Mouse (Mus musculus) G1E-ER4 (cell line): ENCODE results near the gene Glipr1. TPM values are rescaled to one million over a fixed set of nuclear protein-coding genes. Genes with fewer than 3 reads are reported as not detected.

Source experiments
- GATA1 ChIP-seq: IDR thresholded peaks from one replicate; pipeline ENCODE4 v1.8.0; 2012; ENCODE audit warnings: low read length, inconsistent platforms
- polyA plus RNA-seq: library from polyadenylated mRNA; stranded (reverse); fragments of >175 nt; gene quantifications from 2 replicates; pipeline ENCODE4 v1.2.3, GENCODE M21; 2012

Glipr1 gene
- polyA plus RNA-seq: not detected in 2 replicates

DNA sequence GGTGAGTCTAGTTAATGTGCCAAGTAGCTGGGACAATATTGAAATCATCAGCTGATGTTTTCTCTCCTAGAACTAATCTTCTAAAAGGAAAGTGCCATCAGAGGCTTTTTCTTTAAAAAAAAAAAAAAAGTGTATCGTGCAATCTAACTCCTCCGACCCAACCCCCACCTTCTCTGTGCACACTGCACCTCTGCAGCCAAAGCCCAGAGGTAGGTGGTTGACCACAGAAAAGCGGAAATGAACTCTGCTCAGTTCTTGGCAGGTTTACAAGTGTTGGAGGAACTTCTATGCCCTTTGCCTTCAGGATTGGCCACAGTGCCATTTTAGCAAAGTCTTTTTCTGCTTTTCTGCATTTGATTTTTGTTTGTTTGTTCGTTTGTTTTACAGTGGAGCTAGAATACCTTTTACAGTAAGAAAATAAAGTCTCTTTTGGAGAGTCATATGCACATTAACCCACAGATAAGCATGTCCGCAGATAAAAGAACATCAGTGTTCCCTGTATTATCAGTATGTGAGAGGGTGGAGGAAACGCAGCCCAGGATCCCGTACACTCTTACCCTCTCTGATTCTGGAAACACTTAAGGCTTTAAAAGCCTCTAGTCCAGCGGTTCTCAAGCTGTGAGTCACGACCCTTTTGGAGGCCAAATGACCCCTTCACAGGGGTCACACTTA is at the start of gene Glipr1:
Gene Glipr1 (minus strand): TSS at position 88 of the 672 bp plus-strand sequence.
- TF ChIP-seq GATA1: peak; percentile 56

DNA sequence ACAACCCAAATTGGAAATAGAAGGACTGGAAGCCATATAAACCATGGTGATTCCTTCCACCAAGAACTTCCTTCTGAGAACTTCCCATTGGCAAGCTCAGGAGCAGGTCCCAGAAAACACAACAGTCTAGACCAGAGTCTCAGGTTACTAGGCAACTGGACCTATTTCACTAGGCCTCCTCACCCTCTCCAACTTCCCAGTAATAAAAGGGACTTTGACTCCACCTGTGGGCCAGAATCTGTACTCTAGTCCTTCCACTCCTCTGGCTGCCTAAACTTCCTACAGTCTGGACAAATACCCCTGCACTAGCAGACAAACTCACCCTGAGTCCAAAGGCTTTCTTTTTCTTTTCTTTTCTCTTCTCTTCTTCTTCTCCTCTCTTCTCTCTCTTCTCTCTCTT is 48.8 kb upstream of the Glipr1 start:
- TF ChIP-seq GATA1: no peak

GRCm38 (mm10) chr10:112023585-112023984 is 21.2 kb upstream of the Glipr1 start:
- no peak for TF ChIP-seq GATA1

- TF ChIP-seq GATA1: no peak
Observed at GRCm38 (mm10) chr10:112001756-112002520, 493 bp downstream of the Glipr1 start.

DNA sequence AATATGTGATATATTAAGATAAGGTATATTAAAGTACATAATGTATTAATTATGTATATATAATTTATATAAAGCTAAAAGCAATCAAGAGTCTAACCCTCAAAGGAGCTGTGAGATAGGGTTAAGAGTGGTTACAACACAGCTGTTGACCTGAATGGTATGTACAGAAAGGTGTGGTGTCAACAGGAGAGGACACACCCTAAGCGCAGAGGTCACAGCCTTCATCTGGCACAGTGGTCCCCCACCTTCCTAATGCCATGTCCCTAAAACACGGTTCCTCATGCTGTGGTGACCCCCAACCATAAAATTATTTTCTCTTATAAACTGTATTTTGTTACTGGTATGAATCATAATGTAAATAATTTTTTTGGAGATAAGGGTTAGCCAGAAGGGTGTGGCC is 1.1 kb downstream of the Glipr1 start:
- TF ChIP-seq GATA1: no peak

DNA sequence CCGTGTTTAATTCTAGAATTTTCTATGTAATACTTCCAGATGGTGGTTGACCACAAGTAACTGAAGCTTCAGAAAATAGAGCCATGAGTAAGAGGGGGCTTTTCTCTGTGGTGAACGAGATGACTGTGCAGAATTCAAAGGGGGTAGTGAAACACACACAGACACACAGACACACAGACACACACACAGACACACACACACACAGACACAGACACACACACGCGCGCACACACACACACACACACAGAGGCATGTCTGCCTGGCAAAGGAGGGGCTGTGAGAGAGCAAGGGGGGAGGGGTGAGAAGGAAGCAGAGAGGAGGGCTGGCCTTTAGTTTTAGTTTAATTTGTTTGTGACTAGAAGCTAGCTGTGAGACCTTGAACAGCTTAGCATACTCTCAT is 1.9 kb downstream of the Glipr1 start:
- TF ChIP-seq GATA1: no peak

DNA sequence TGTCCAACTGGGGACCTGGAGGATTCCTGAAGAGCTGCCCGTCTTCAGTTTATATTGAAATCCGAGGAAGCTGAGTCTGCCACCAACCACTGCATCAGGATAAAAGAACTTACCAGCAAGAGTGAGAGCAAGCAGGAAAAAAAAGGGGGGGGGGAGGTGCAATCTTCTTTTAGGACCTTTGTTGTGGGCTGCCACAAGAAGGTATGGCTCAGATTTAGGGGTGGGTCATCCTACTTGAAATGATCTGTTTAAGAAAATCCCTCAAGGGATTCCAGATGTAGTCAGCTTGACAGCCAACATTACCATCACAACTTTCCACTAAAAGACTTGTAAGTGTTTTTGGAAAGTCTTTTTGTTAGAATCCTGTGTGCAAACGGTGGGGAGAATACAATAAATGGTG is 2.7 kb downstream of the Glipr1 start:
- TF ChIP-seq GATA1: no peak

GRCm38 (mm10) chr10:111997671-111998070 is 4.8 kb downstream of the Glipr1 start:
- TF ChIP-seq GATA1: no peak

- TF ChIP-seq GATA1: no peak
Observed at GRCm38 (mm10) chr10:111996911-111997347, 5.5 kb downstream of the Glipr1 start.

GRCm38 (mm10) chr10:111996549-111996904 is 5.9 kb downstream of the Glipr1 start:
- TF ChIP-seq GATA1: no peak

- no peak for TF ChIP-seq GATA1
Observed at GRCm38 (mm10) chr10:111995803-111996548, 6.5 kb downstream of the Glipr1 start.

GRCm38 (mm10) chr10:111986453-111986852 is 16.0 kb downstream of the Glipr1 start:
- TF ChIP-seq GATA1: no peak

GRCm38 (mm10) chr10:111983070-111983469 is 19.4 kb downstream of the Glipr1 start:
- TF ChIP-seq GATA1: no peak

DNA sequence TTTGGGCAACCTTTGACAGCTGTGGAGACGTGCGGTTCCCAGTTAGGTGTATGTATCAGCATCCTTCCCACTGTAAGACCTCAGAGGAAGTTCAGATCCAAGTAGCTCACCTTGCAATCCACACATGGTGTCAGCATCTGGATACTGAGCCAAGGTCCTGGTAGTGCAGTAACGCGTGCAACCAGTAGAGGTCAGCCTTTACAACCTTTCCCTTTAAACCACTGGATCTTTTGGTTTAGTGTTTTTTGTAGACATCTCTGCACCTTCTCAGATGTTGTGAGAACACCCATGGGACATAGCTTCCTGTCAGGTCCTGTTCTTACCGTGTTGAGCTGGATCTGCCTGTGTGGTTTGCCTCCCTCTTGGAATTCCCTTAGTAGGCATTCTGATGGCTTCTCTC is 24.8 kb downstream of the Glipr1 start:
- no peak for TF ChIP-seq GATA1

GRCm38 (mm10) chr10:111972542-111973361 is 29.7 kb downstream of the Glipr1 start, which contains the start of gene Krr1:
TSS of gene Krr1 (plus strand) at chr10:111972664.
- TF ChIP-seq GATA1: no peak

DNA sequence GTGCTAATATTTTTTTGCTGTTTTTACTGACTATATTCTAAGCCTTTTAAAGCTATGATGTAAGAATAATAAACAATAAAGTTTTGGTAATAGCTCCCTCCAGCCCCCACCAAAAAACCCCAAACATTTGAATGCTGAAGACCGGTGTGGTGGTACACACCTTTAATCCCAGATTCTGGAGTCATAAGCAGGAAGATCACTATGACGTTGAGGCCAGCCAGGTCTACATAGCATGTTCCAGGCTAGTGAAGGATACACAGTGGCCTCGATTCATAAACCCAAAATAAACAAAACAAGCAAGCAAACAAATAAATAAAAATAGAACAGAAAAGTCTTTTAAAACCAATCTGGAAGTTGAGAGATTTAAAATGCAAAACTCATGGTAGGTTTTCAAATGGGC is 30.5 kb downstream of the Glipr1 start:
- no peak for TF ChIP-seq GATA1
